Mouse (Mus musculus) frontal cortex, adult (tissue): Measurements from ENCODE around the gene Wrap73.

Experiments
- ATAC-seq: cut with Nextera tagmentation; 2 replicates; pipeline ENCODE4 v1.9.2; 2017; ENCODE audit warnings: mild to moderate bottlenecking, moderate library complexity, mixed read lengths; ENCODE audit not compliant: low TSS enrichment

The Wrap73 gene

GRCm38 (mm10) chr4:154139671-154140181 lies 2.4 kb upstream of the Wrap73 start:
- no peak for ATAC-seq

DNA sequence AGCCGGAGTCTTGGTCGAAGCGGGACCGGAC lies 2.2 kb upstream of the Wrap73 start, which contains the start of gene Trp73:
TSS of gene Trp73 (minus strand) at position 27 of the 31 bp plus-strand sequence.
- ATAC-seq: no peak

DNA sequence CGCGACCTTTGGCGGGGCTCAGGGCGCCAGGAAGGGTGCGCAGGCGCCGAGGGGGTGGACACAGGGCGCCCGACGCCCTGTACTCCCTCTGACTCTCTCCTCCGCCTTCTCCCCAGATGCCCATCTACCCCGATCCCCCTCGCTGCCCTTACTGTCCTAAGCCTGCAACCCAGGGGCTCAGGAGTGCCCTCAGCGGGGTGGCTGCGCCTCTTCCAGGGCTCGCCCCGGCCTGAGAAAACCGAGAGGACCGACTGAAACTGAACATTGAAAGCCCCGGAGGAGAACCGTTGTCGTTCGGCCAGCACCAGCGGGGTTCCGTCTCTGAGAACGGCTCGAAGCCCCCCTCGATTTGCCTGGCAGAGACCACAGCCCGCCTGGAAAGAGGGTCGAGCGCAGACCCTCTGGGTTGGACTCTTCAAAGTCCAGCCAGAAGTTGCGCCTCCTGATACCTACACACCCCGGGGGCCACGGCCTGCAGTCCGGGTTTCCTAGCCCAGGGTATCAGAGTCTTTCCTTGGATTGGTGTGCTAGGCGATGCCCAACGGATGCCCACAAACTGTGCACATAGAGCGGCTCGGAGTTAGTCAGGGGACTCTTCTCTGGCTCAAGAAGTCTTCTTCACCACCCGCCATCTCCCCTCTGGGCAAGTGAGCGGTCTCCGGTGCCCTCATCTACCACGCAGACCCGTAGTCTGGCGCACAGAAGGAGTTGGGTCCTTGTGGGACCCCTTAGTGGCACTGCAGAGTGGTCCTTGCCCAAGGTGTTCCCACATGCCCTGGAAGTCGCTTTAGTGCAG lies 1.8 kb upstream of the Wrap73 start:
- no peak for ATAC-seq

DNA sequence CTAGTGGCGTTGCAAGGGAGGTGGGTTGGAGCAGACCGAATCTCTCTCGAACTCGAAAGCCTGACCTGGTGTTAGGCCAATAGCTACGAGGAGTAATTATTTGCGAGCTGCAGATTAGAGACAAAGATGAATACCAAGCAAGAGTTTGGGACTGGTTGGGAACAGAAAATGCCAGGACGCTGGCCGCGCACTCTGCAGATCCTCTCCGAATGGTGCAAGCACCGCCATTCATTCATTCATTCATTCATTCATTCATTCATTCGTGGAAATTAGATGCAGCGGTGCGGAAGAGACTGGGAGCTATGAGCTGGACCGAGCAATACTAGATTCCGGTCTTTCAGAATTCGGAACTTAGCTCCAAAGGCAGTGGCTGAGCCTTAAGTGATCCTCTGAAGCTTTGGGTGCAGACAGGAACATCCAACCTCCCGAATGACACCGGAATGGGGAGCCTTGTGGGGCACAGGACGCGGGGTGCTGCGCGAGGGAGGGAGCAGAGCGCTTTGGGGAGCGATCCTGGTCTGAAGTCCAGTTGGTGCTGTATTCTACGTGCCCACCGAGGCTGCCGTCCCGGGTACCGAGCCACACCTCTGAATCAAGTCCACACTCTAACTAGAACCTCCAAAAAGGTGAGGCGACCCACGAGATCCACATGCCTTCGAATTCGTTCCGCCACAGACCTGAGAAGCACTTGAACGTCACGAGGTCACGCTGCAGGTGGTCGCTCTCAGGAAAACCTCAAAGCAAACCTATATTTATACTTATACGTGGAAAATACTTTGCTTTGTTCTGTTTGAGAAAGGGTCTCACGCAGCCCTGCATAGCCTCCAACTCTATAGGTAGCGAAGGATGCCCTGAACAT lies 934 bp upstream of the Wrap73 start:
- no peak for ATAC-seq

DNA sequence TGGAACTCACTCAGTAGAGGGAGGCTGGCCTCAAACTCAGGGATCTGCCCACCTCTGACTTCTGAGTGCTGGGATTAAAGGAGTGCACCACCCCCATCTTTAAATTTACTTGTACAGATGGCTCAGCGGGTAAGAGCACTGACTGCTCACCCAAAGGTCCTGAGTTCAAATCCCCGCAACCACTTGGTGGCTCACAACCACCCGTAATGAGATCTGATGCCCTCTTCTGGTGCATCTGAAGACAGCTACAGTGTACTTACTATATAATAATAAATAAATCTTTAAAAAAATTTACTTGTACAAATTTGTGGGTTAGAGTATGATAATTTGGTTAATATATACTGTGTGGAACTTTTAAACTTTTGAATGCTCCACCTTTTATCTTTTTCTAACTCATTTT lies 2.5 kb downstream of the Wrap73 start:
- no peak for ATAC-seq

- no peak for ATAC-seq
Measured at GRCm38 (mm10) chr4:154146342-154146741, 4.2 kb downstream of the Wrap73 start.

DNA sequence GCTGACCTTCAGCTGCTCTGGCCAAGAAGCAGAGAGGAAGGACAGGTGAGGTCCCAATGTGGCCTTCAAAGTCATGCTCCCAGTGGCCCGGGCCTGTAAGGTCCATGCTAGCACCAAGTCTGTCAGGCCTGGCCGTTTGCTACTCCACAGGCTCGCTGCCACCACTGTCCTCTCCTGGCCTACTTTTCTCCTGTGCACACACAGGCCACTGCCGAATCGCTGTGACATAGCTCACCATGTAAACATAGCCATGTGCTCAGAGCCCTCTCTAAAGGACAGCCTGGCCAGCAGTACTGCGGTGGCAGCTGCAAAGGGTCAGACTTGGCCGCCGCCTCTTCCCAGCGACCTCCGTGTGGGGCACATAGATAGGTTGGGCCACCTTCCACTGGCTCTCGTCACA lies 11.9 kb downstream of the Wrap73 start:
- ATAC-seq: no peak

DNA sequence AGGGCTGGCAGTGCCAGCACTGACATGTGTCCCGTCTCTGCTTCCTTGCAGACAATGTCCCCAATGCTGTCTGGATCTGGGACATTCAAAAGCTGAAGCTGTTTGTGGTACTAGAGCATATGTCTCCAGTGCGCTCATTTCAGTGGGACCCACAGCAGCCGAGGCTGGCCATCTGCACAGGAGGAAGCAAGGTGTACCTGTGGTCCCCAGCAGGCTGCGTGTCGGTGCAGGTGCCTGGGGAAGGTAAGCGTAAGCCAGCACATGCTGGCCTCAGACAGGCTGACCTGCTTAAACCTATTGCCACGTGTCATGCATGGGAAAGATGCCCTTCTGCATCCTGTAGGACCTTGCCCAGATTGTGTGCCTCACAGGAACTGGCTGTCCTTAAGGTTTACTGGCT lies 13.9 kb downstream of the Wrap73 start:
- ATAC-seq: no peak

DNA sequence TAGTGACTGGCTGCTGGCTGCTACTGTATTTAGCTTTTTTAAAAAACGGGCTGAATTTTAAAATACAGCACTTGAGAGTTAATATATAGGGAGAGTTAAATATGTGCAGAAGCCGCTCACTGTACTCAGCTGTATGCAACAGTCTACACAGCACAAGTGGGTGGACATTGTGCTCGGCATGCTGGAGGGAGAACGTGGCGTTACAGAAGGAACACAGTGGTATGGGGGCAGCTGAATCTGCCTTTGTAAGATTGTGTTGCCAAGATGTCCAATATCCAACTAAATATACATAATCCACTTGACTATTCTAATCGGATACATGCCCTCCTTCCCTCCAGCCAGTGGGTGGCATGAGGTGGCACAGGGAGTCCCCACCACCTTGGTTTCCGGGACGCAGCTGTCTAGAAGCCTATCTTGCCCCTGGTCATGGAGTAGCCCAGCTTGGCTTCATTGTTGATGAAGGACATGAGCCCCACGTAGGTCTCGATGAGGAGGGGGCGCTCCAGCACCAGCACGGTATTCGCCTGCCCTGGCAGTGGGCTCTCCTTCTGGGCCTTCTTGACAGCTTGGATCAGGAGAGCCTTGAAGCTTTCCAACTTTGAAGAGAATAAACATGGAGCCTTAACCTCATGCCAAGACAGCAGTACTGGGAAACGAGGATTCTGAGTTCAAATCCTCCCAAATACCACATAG lies 15.9 kb downstream of the Wrap73 start:
- peak; percentile 11; the same call in 1 of the 2 replicates for ATAC-seq

DNA sequence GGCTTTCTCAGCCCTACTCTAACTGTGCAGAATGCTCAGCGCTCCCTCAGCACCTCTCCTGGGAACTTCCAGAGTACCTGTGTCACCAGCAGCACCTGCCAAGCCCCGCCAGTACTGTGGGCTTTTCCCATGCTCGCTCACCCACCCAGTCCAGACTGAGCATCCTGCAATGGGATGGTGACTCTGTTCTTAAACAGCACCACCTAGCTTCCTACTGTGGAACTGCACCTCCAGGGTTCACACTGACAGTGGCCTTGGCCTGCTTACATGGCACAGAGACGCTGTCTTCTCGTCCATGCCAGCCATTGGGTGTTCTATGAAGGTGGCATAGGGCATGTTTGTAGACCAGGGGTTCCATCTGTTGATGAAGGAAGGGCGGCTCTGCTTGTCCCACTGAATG lies 16.8 kb downstream of the Wrap73 start:
- peak; percentile 7; the same call in 1 of the 2 replicates for ATAC-seq

DNA sequence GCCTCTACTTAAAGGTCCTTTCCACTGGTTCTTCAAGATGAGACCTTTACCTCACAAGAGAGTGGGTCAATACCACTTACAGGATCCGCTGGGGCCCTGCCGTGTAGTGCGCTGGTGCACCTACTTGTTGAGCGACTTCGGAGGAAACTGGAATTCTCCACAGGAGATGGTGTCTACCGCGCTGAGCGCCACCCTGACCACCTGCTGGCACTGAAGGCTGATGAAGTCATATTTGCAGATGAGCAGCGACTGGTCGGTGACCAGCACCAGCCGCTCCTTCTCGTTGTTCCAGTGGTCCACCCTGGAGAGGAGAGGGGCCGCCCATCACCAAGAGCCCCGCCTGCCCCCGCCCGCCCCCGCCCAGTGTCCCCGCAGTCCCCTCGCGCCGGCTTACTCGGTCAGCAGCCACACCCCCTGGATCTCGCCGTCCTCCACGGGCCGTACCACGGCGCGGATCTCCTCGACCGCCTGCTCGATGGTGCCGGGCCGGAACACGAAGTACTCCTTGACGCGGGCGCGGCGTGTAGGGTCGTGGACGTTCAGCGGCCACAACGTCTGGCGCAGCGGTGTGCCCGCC lies 17.9 kb downstream of the Wrap73 start:
- 0 out of 2 replicates have a peak, but pooled peaks have one; percentile 6 for ATAC-seq

DNA sequence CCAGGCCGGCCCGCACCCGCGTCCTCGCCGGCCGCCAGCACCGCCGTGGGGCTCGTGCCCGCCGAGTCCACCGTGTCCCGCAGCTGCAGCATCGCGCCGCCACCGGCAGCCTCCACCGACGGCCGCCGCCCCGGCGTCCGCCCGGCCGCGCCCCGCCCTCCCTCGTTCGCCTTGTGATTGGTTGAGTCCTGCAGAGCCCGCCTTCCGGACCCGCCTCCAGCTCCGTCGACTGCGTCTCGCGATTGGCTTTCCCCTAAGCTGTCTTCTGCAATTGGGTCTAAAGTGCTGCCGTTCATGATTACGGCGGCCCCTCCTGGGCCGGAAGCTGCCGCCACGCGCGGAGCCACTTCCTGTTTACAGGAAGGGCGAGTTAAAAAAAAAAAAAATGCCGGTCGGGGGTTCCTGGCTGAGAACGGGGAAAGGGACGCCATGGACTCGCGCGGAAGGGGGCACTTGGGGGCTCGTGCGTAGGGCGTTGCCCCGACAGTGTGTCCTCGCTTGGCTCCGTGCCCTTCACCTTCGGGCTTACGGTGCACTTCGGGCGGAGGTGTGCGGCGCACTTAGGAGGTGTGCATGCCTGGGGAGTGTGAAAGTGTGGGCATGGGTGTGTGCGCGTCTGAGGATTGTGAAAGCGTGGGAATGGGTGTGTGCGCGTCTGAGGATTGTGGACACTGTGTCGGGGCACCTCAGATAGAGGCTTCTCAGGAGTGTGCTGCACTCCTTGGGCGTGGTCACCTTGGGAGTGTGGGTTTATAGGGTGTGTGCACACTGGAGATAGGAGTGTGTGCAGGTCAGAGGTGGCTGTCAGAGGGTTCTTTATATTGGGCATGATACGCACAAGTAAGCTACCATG lies 18.6 kb downstream of the Wrap73 start, which contains the start of gene Tprgl:
TSS of gene Tprgl (minus strand) at position 129 of the 853 bp plus-strand sequence.
- ATAC-seq: peak; percentile 88

DNA sequence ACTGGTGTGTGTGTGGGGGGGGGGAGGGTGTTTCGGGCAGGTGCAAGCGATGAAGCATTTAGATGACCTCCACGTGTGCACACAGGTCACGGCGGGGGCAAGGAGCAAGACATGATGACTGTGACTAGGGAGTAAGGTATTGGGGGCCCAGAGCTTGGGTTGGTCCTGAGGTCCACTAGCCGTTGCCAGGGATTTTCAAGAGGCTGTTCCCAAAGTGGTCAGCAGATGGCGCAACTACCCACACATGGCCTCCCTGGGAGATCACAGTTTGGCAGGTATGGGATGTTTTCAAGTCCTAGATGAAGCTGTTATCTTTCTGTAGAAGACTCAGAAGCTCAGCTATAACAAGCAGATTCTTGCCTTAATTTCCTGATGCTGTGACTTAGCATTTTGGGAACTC lies 21.1 kb downstream of the Wrap73 start:
- no peak for ATAC-seq

DNA sequence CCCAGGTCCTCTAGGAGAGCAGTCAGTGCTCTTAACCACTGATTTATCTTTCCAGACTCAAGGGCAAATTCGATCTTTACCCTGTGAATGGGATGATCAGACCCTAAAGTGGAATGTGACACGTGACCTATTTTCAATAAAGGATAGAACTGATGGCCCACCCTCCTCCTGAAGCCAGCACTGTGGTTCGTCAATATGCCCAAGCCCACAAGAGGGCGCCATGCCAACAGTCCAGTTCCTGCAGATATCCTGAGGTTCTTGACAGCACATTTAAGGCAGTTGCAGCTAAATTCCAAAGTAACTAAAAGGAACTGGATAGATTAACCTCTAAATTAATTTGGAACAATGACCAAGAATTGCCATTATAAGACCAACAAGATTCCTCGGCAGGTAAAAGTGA lies 24.9 kb downstream of the Wrap73 start:
- ATAC-seq: no peak

GRCm38 (mm10) chr4:154170021-154170420 lies 27.8 kb downstream of the Wrap73 start:
- no peak for ATAC-seq

DNA sequence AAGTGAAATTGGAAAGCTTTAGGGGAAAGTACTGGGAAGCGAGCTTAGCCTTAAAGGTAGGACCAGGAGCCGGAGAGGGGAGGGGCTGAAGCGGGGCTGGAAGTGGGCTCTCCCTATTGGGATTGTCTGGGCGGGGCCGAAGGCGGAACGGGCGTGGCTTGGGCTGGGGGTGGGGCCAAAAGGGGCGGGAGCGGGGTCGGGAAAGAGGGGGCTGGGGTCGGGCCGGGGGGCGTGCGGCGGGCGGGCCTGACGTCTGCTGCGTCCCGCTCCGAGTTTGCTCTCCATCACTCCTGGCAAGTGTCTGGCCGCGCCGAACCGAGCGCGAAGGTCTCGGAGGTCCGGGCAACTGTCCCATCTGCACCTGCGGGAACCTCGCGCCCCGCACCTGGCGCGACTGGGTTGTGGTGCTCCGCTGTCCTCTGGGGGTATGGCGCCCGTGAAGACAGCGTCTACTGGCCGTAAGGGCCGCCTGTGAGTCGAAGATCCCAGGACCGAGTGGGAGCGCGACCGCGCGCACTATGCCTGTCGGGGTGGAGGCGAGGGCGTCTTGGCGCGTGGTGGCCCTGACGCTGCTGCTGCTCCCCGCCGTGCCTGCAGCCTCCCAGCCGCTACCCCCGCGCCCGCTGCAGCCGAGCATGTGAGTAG lies 28.5 kb downstream of the Wrap73 start, which contains the start of gene Megf6:
TSS of gene Megf6 (plus strand) at position 225 of the 645 bp plus-strand sequence.
- ATAC-seq: no peak; the same call in 1 of the 2 replicates

GRCm38 (mm10) chr4:154171151-154171930 lies 29.2 kb downstream of the Wrap73 start:
- no peak for ATAC-seq

GRCm38 (mm10) chr4:154171931-154172604 lies 29.9 kb downstream of the Wrap73 start:
- no peak for ATAC-seq

DNA sequence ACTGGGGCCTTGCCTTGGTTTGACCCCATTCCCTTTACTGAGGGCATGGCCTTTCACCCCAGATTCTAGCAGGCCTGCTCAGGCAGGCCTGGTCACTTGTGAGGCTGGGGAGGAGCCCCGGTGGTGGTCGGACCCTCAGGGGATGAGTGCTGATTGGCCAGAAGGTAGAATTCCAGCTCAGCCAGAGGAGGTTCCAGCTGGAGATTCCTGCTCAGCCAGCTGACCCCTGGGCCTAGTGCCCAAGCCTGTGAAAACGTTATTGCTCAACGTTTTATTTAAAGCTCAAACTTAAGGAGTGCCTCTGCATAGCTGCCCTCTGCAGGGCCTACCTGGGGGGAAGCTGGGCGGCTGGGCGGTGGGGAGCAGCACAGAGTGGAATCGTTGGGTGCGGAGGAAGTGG lies 35.1 kb downstream of the Wrap73 start:
- ATAC-seq: no peak
